Mouse (Mus musculus) gastrocnemius, postnatal 36 days (tissue): ENCODE results near the gene Gm15737. TPM values are rescaled to one million over a fixed set of nuclear protein-coding genes. Genes with fewer than 3 reads are reported as not detected.

Experiments used
- total RNA-seq, 2 experiments: library from RNA; stranded (reverse); gene quantifications; 2 replicates each; pipeline ENCODE4 v1.2.3; 2021

Gene Gm15737
- total RNA-seq, 2 experiments from 2014 or later: 0.51 to 0.76 TPM

Other genes starting within 250 kb of the Gm15737 start
- 1 to 10 TPM; 1.6 to 1.9 TPM for gene Prickle2, start 163.2 kb upstream of the Gm15737 start, total RNA-seq
- gene A730049H05Rik, start 52.9 kb upstream of the Gm15737 start, total RNA-seq: under 1 TPM in 1 of 2 experiments, not detected in 1; 0.12 TPM
- gene Adamts9, start 74.1 kb downstream of the Gm15737 start, total RNA-seq: 1 to 10 TPM; 6.2 to 7.6 TPM